In genomic region chr19:21886166-21886657, GRCm38 (mm10) we compare ENCODE assay signal across 27 mouse cellular contexts.
A peak's percentile ranks its signal among the peaks of the same experiment; 100 is the strongest.
DNase-seq lines count a peak whose midpoint lies in the region; ATAC-seq and TF ChIP-seq lines count a peak whose summit lies in the region.
"Had no signal": no experiment of that assay in that cellular context is flagged by ENCODE, and none has a peak within 500 bp of the region (broad histone marks: within the 10 kb centered on the region; RNA-seq: fewer than 3 reads in every experiment).

No protein-coding gene starts in this region.

- H3K9ac ChIP-seq in heart, embryonic 11.5 days (ENCODE audit: low read depth, low read length), result no peak overlapping the region
- H3K9ac ChIP-seq in heart, embryonic 16.5 days (ENCODE audit: low read length), result no peak overlapping the region
- no peak overlapping the region for H3K9ac ChIP-seq in lung, embryonic 15.5 days
- H3K9ac ChIP-seq in MEL (ENCODE audit: control insufficient read depth, low read depth, low read length, poor library complexity, severe bottlenecking), result no peak overlapping the region
- H3K9ac ChIP-seq: hindbrain, embryonic 12.5 days; intestine, embryonic 15.5 days; limb, embryonic 13.5 days; liver, embryonic 15.5 days had no signal

- 23% methylated on average over 4 of the region's 4 CpGs for WGBS in heart, embryonic 11.5 days (ENCODE audit: insufficient replicate concordance)
- 31% methylated on average over 4 of the region's 4 CpGs for WGBS in heart, embryonic 16.5 days
- 50% methylated on average over 4 of the region's 4 CpGs for WGBS in lung, embryonic 15.5 days

- H3K4me1 ChIP-seq in heart, embryonic 11.5 days (ENCODE audit: control insufficient read depth, insufficient read depth, low read length), result peaks cover 26% of the 10 kb centered on the region
- H3K4me1 ChIP-seq in heart, embryonic 16.5 days (ENCODE audit: control insufficient read depth, insufficient read depth, low read length), result peaks cover 29% of the 10 kb centered on the region
- H3K4me1 ChIP-seq in lung, embryonic 15.5 days, result peaks cover 16% of the 10 kb centered on the region
- peaks cover 2 to 11% of the 10 kb centered on the region in 2 experiments; a peak in 3 of 4 replicates for H3K4me1 ChIP-seq in MEL (ENCODE audit: control insufficient read depth in 1 of 2, insufficient read depth in 2 of 2, low read length in 2 of 2)
- H3K4me1 ChIP-seq: intestine, embryonic 15.5 days; liver, embryonic 15.5 days had no signal

- intact Hi-C loops in heart, postnatal 25 days (cut with DNase I), result loop anchor here (10.0 kb wide), 1 partner anchor 501 kb away; no protein-coding TSS in a partner anchor

- H3K4me2 ChIP-seq in heart, embryonic 11.5 days, result no peak overlapping the region
- no peak overlapping the region for H3K4me2 ChIP-seq in heart, embryonic 16.5 days (ENCODE audit: low read depth, low read length)
- no peak overlapping the region for H3K4me2 ChIP-seq in lung, embryonic 15.5 days
- H3K4me2 ChIP-seq: hindbrain, embryonic 12.5 days; intestine, embryonic 15.5 days; limb, embryonic 13.5 days; liver, embryonic 15.5 days had no signal

- H3K27ac ChIP-seq in heart, embryonic 11.5 days (ENCODE audit: low read depth, low read length), result no peak overlapping the region
- peak overlapping the region; percentile 57 for H3K27ac ChIP-seq in heart, embryonic 16.5 days (ENCODE audit: low read length)
- H3K27ac ChIP-seq in lung, embryonic 15.5 days, result peak overlapping the region; percentile 13; the same call in 1 of the 2 replicates
- H3K27ac ChIP-seq in MEL (ENCODE audit: control insufficient read depth, low read depth, low read length), result no peak overlapping the region
- H3K27ac ChIP-seq: hindbrain, embryonic 12.5 days; hindbrain, postnatal 0 days; intestine, embryonic 15.5 days; layer of hippocampus, adult 2 months; left cerebral cortex, adult 2 months; limb, embryonic 13.5 days; liver, embryonic 15.5 days had no signal

- no peak overlapping the region for H3K4me3 ChIP-seq in heart, embryonic 11.5 days (ENCODE audit: low read depth, low read length)
- no peak overlapping the region for H3K4me3 ChIP-seq in heart, embryonic 16.5 days (ENCODE audit: low read length)
- H3K4me3 ChIP-seq in lung, embryonic 15.5 days, result no peak overlapping the region
- H3K4me3 ChIP-seq in MEL (ENCODE audit: control insufficient read depth in 1 of 2, insufficient read depth in 1 of 2, low read depth in 2 of 2, low read length in 2 of 2), result no peak overlapping the region
- H3K4me3 ChIP-seq: erythroblast, embryonic 14.5 days; hindbrain, embryonic 12.5 days; intestine, embryonic 15.5 days; layer of hippocampus, adult 2 months; left cerebral cortex, adult 2 months; limb, embryonic 13.5 days; liver, embryonic 15.5 days had no signal

- TF ChIP-seq CTCF in MEL (IDR thresholded peaks at IDR 0.05 in 2 of 3, conservative IDR thresholded peaks at IDR 0.05 in 1 of 3; ENCODE audit: control insufficient read depth in 1 of 3, insufficient read depth in 1 of 3, low read depth in 2 of 3, low read length in 3 of 3, poor library complexity in 1 of 3, severe bottlenecking in 1 of 3), result no peak

- ATAC-seq in heart, embryonic 11.5 days (replicated peaks; ENCODE audit: insufficient number of reproducible peaks, low FRiP score, low TSS enrichment), result 0 out of 2 replicates have a peak, but pooled peaks have one; percentile 48
- ATAC-seq in heart, embryonic 16.5 days (replicated peaks; ENCODE audit: extremely low read depth, insufficient read depth, low FRiP score), result 0 out of 2 replicates have a peak, but pooled peaks have one; percentile 14
- no peak for ATAC-seq in lung, embryonic 15.5 days (ENCODE audit: borderline replicate concordance, extremely low read depth, low FRiP score, low TSS enrichment)
- ATAC-seq: activated CD4-positive, CD25-positive, alpha-beta regulatory T cell, adult 4 months; forebrain, embryonic 16.5 days; hindbrain, postnatal 0 days; intestine, embryonic 15.5 days had no signal

- H3K79me2 ChIP-seq in MEL (ENCODE audit: control insufficient read depth, insufficient read depth, low read length, poor library complexity), result no peaks in the 10 kb centered on the region

- no peaks in the 10 kb centered on the region for H3K27me3 ChIP-seq in heart, embryonic 11.5 days (ENCODE audit: control insufficient read depth, insufficient read depth, low read length)
- H3K27me3 ChIP-seq in heart, embryonic 16.5 days (ENCODE audit: control insufficient read depth, insufficient read depth, low read length), result no peaks in the 10 kb centered on the region
- no peaks in the 10 kb centered on the region for H3K27me3 ChIP-seq in lung, embryonic 15.5 days
- H3K27me3 ChIP-seq in MEL (ENCODE audit: control insufficient read depth in 1 of 2, insufficient read depth in 2 of 2, low read length in 2 of 2), result no peaks in the 10 kb centered on the region
- H3K27me3 ChIP-seq: hindbrain, embryonic 12.5 days; intestine, embryonic 15.5 days; limb, embryonic 13.5 days; liver, embryonic 15.5 days had no signal

- TF ChIP-seq RAD21 in MEL (IDR thresholded peaks at IDR 0.05; ENCODE audit: low read depth, low read length), result no peak

- H3K36me3 ChIP-seq in heart, embryonic 11.5 days (ENCODE audit: control insufficient read depth, insufficient read depth, low read length), result no peaks in the 10 kb centered on the region
- H3K36me3 ChIP-seq in heart, embryonic 16.5 days (ENCODE audit: control insufficient read depth, insufficient read depth), result no peaks in the 10 kb centered on the region
- H3K36me3 ChIP-seq in lung, embryonic 15.5 days, result no peaks in the 10 kb centered on the region
- H3K36me3 ChIP-seq in MEL (ENCODE audit: control insufficient read depth in 1 of 2, insufficient read depth in 2 of 2, low read length in 2 of 2), result peaks cover 0 to 15% of the 10 kb centered on the region in 2 experiments; a peak in 2 of 4 replicates
- H3K36me3 ChIP-seq: hindbrain, embryonic 12.5 days; intestine, embryonic 15.5 days; limb, embryonic 13.5 days; liver, embryonic 15.5 days had no signal

- TF ChIP-seq EP300 in MEL (IDR thresholded peaks at IDR 0.05; ENCODE audit: low read depth in 1 of 2, low read length in 2 of 2), result 0 out of 4 replicates have a peak, but pooled peaks of 1 of the 2 experiments have one; percentile 24

- no peak for TF ChIP-seq POLR2A in MEL (IDR thresholded peaks at IDR 0.05; ENCODE audit: control insufficient read depth in 1 of 2, insufficient read depth in 1 of 2, low read depth in 1 of 2, low read length in 2 of 2, poor library complexity in 1 of 2)

- no peaks in the 10 kb centered on the region for H3K9me3 ChIP-seq in heart, embryonic 11.5 days (replicated peaks; ENCODE audit: control insufficient read depth, low read length)
- no peaks in the 10 kb centered on the region for H3K9me3 ChIP-seq in heart, embryonic 16.5 days (replicated peaks; ENCODE audit: control insufficient read depth, low read length)
- H3K9me3 ChIP-seq in lung, embryonic 15.5 days, result no peaks in the 10 kb centered on the region
- H3K9me3 ChIP-seq in MEL (replicated peaks; ENCODE audit: insufficient read depth, low read length), result no peaks in the 10 kb centered on the region
- H3K9me3 ChIP-seq: hindbrain, embryonic 12.5 days; intestine, embryonic 15.5 days; limb, embryonic 13.5 days; liver, embryonic 15.5 days had no signal

- DNase-seq in heart, postnatal 4 days, result no peak
- no peak for DNase-seq in heart, postnatal 25 days (ENCODE audit: low spot score)
- DNase-seq in lung, postnatal 4 days, result no peak
- DNase-seq in MEL (ENCODE audit: low read depth, low spot score), result peak; percentile 32
- DNase-seq: adrenal gland, adult 2 months; adrenal gland, postnatal 36 days; B cell, adult 2 months; cerebellum, adult 18-20 months; cerebellum, postnatal 10 days; kidney, adult 2 months; kidney, postnatal 36 days; midbrain, embryonic 14.5 days; thymus, adult 2 months; thymus, postnatal 36 days had no signal

TF ChIP-seq in MEL, 35 proteins besides CTCF, POLR2A, EP300 and RAD21:
- TF ChIP-seq ZC3H11A (IDR thresholded peaks at IDR 0.05; ENCODE audit: low read depth, low read length) (no peak), GATA1 (IDR thresholded peaks at IDR 0.05; ENCODE audit: low read depth, low read length) (0 out of 2 replicates have a peak, but pooled peaks have one; percentile 18), POLR2AphosphoS5 (IDR thresholded peaks at IDR 0.05; ENCODE audit: borderline replicate concordance, low read depth, low read length) (no peak), SMC3 (IDR thresholded peaks at IDR 0.05; ENCODE audit: low read depth, low read length) (no peak), ZNF384 (IDR thresholded peaks at IDR 0.05; ENCODE audit: low read depth, low read length) (no peak), MXI1 (IDR thresholded peaks at IDR 0.05; ENCODE audit: low read depth, low read length) (no peak)

Comparison
In these comparisons a context has a peak if more than half of its experiments do, and no peak if none do; other contexts are left out.
1. H3K27ac ChIP-seq: peak in heart, embryonic 16.5 days (single experiment) and lung, embryonic 15.5 days (single experiment); none in heart, embryonic 11.5 days (single experiment) and MEL (single experiment).